Mouse (Mus musculus) retina, adult 2 months (tissue): Measurements from ENCODE around the gene Plekhb2.

Experiments
- DNase-seq: peaks from one replicate; pipeline ENCODE4 v3.0.0-alpha.2; 2012; ENCODE audit warnings: low read depth, low spot score

Plekhb2 gene

GRCm38 (mm10) chr1:34849745-34850342 lies at the start of gene Plekhb2:
Plekhb2 (plus strand) TSS chr1:34849976.
- peak; percentile 79 for DNase-seq

GRCm38 (mm10) chr1:34801616-34802289 lies 48.0 kb upstream of the Plekhb2 start:
- no peak for DNase-seq

- DNase-seq: no peak
These were observed 47.5 kb upstream of the Plekhb2 start for GRCm38 (mm10) chr1:34802290-34802642.

- DNase-seq: no peak
These were observed 44.9 kb upstream of the Plekhb2 start for GRCm38 (mm10) chr1:34804863-34805262.

GRCm38 (mm10) chr1:34805931-34806520 lies 43.8 kb upstream of the Plekhb2 start:
- DNase-seq: no peak

- DNase-seq: no peak
These were observed 41.3 kb upstream of the Plekhb2 start for GRCm38 (mm10) chr1:34808445-34808844.

- no peak for DNase-seq
These were observed 39.5 kb upstream of the Plekhb2 start for GRCm38 (mm10) chr1:34810293-34810692.

GRCm38 (mm10) chr1:34811035-34811434 lies 38.7 kb upstream of the Plekhb2 start:
- DNase-seq: no peak

- no peak for DNase-seq
These were observed 38.2 kb upstream of the Plekhb2 start for GRCm38 (mm10) chr1:34811581-34811980.

GRCm38 (mm10) chr1:34812407-34813247 lies 37.1 kb upstream of the Plekhb2 start:
- no peak for DNase-seq

GRCm38 (mm10) chr1:34815843-34816242 lies 33.9 kb upstream of the Plekhb2 start:
- no peak for DNase-seq

GRCm38 (mm10) chr1:34819225-34819910 lies 30.4 kb upstream of the Plekhb2 start:
- DNase-seq: no peak

- DNase-seq: no peak
These were observed 28.4 kb upstream of the Plekhb2 start for GRCm38 (mm10) chr1:34821411-34821810.

- no peak for DNase-seq
These were observed 27.8 kb upstream of the Plekhb2 start for GRCm38 (mm10) chr1:34822003-34822402.

GRCm38 (mm10) chr1:34822746-34823145 lies 27.0 kb upstream of the Plekhb2 start:
- no peak for DNase-seq

- DNase-seq: no peak
These were observed 26.4 kb upstream of the Plekhb2 start for GRCm38 (mm10) chr1:34823353-34823752.

- no peak for DNase-seq
These were observed 25.6 kb upstream of the Plekhb2 start for GRCm38 (mm10) chr1:34824208-34824607.

GRCm38 (mm10) chr1:34825909-34826308 lies 23.9 kb upstream of the Plekhb2 start:
- DNase-seq: no peak

- DNase-seq: no peak
These were observed 21.9 kb upstream of the Plekhb2 start for GRCm38 (mm10) chr1:34827900-34828299.

- no peak for DNase-seq
These were observed 21.1 kb upstream of the Plekhb2 start for GRCm38 (mm10) chr1:34828528-34829294.

- no peak for DNase-seq
These were observed 18.8 kb upstream of the Plekhb2 start for GRCm38 (mm10) chr1:34830934-34831333.
